Mouse (Mus musculus) lung, embryonic 16.5 days (tissue): ENCODE measurements around the gene Mettl24. TPM values are rescaled to one million over a fixed set of nuclear protein-coding genes. Genes with fewer than 3 reads are reported as not detected.

ENCODE experiments used
- ATAC-seq: fragments of 200-750 bp; cut with Nextera tagmentation; 2 replicates; pipeline ENCODE4 v1.8.0; 2017; ENCODE audit warnings: low read depth, mild to moderate bottlenecking, moderate library complexity
- H3K27ac ChIP-seq: fragments of 300-500 bp; sonication (generic); 2 replicates; pipeline ENCODE4 v1.5.1; 2014; ENCODE audit warnings: mild to moderate bottlenecking, control low read depth, low read length
- H3K27me3 ChIP-seq: fragments of 300-500 bp; sonication (generic); 2 replicates; pipeline ENCODE4 v1.6.1; 2014; ENCODE audit warnings: low read depth, low read length, mixed read lengths; ENCODE audit not compliant: control insufficient read depth, insufficient read depth
- H3K36me3 ChIP-seq: fragments of 300-500 bp; sonication (generic); 2 replicates; pipeline ENCODE4 v1.6.1; 2014; ENCODE audit warnings: low read length; ENCODE audit not compliant: control insufficient read depth, insufficient read depth
- H3K4me1 ChIP-seq: fragments of 300-500 bp; sonication (generic); replicated peaks from 2 replicates; pipeline ENCODE4 v1.6.1; 2014; ENCODE audit warnings: low read length, mixed read lengths; ENCODE audit not compliant: control insufficient read depth, insufficient read depth
- H3K4me2 ChIP-seq: fragments of 300-500 bp; sonication (generic); 2 replicates; pipeline ENCODE4 v1.6.1; 2014; ENCODE audit warnings: low read depth, low read length, control low read depth
- H3K4me3 ChIP-seq: fragments of 300-500 bp; sonication (generic); 2 replicates; pipeline ENCODE4 v1.5.1; 2014; ENCODE audit warnings: mild to moderate bottlenecking, low read length, control low read depth
- H3K9ac ChIP-seq: fragments of 300-500 bp; sonication (generic); 2 replicates; pipeline ENCODE4 v1.6.1; 2014; ENCODE audit warnings: low read length, control low read depth
- H3K9me3 ChIP-seq: fragments of 300-500 bp; sonication (generic); 2 replicates; pipeline ENCODE4 v1.6.1; 2016; ENCODE audit warnings: low read length; ENCODE audit not compliant: control insufficient read depth
- WGBS: fragments of 180-500 bp; shearing (Covaris S2); extraction: QIAGEN DNeasy Blood & Tissue Kit; methylation state at CpG from one replicate; pipeline ENCODE4 v1.1.7; 2014; 5-methylcytosine and 5-hydroxymethylcytosine counted together
- polyA plus RNA-seq: library from polyadenylated mRNA; unstranded; fragments of >200 nt; fragmentation: Nextera tagmentation; extraction: Ambion mirVana; gene quantifications from 2 replicates; pipeline ENCODE4 v1.2.1, GENCODE M21; 2015

Mettl24 gene
- polyA plus RNA-seq, 1 experiment from 2014 or later, result 3.7 TPM

DNA sequence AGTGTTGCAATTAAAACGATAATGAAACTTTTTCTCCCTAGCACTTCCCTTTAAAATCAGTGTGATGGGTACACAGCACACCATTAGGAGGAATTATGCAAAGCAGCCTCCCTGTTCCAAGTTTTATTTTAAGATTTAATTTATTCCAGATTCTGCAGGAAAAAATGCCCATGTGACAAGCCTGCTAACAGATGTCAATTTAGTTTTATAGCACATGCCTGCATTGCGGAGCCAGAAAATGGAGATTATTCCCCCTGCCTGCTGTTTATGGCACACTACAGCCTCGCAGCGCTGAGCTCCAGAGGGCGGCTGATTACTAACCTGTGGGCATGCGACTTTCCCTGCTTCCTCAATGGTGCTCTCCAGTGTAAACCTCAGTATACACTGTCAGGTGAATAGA, 79.5 kb downstream of the Mettl24 start:
- Histone ChIP-seq H3K4me2 (no peak overlapping the region), H3K36me3 (no peaks in the 10 kb centered on the region), H3K27ac (no peak overlapping the region), H3K9me3 (no peaks in the 10 kb centered on the region), H3K4me3 (no peak overlapping the region), H3K9ac (no peak overlapping the region), H3K4me1 (no peaks in the 10 kb centered on the region), H3K27me3 (no peaks in the 10 kb centered on the region)
- no peak for ATAC-seq
- WGBS, result 80% methylated on average over 6 of the region's 6 CpGs

GRCm38 (mm10) chr10:40763084-40763720, 80.1 kb downstream of the Mettl24 start:
- Histone ChIP-seq H3K4me2 (no peak overlapping the region), H3K27me3 (no peaks in the 10 kb centered on the region), H3K27ac (no peak overlapping the region), H3K4me1 (no peaks in the 10 kb centered on the region), H3K9me3 (no peaks in the 10 kb centered on the region), H3K9ac (no peak overlapping the region), H3K4me3 (no peak overlapping the region), H3K36me3 (no peaks in the 10 kb centered on the region)
- 86% methylated on average over 5 of the region's 5 CpGs for WGBS
- ATAC-seq, result no peak

- H3K27me3 ChIP-seq, result no peaks in the 10 kb centered on the region
- no peak overlapping the region for H3K9ac ChIP-seq
- H3K4me1 ChIP-seq, result no peaks in the 10 kb centered on the region
- H3K36me3 ChIP-seq, result no peaks in the 10 kb centered on the region
- no peak overlapping the region for H3K27ac ChIP-seq
- H3K4me3 ChIP-seq, result no peak overlapping the region
- ATAC-seq, result no peak
- no peak overlapping the region for H3K4me2 ChIP-seq
- H3K9me3 ChIP-seq, result no peaks in the 10 kb centered on the region
- 64% methylated on average over 4 of the region's 4 CpGs for WGBS
Measured at GRCm38 (mm10) chr10:40772266-40772665, 89.2 kb downstream of the Mettl24 start.

DNA sequence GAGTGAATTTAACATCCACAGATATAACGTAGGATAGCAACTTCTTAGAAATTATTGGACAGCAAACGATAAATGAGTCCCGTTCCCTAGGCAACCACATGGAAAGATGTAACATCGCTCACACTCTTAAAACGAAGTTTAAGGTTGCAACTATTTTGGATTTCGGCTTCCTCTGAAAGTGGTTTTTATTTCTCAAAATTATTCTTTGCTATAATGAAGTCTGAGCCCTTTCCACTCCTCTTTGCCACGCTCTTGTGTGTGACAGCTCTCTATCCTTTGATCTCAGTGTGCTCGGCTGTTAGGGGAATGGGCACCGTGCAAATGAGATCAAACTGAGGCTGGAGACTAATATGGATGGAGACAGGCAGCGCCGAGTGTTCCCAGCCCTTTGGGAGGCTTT, 92.1 kb downstream of the Mettl24 start:
- Histone ChIP-seq H3K4me2 (no peak overlapping the region), H3K9me3 (no peaks in the 10 kb centered on the region), H3K27ac (no peak overlapping the region), H3K36me3 (no peaks in the 10 kb centered on the region), H3K27me3 (no peaks in the 10 kb centered on the region), H3K4me1 (no peaks in the 10 kb centered on the region), H3K9ac (no peak overlapping the region), H3K4me3 (no peak overlapping the region)
- 55% methylated on average over 11 of the region's 11 CpGs for WGBS
- ATAC-seq, result no peak

GRCm38 (mm10) chr10:40775655-40776054, 92.6 kb downstream of the Mettl24 start:
- ATAC-seq, result no peak
- Histone ChIP-seq H3K36me3 (no peaks in the 10 kb centered on the region), H3K4me3 (no peak overlapping the region), H3K27ac (no peak overlapping the region), H3K9ac (no peak overlapping the region), H3K9me3 (no peaks in the 10 kb centered on the region), H3K4me1 (no peaks in the 10 kb centered on the region), H3K27me3 (no peaks in the 10 kb centered on the region), H3K4me2 (no peak overlapping the region)
- 81% methylated on average over 4 of the region's 4 CpGs for WGBS

- ATAC-seq, result no peak
- Histone ChIP-seq H3K4me2 (no peak overlapping the region), H3K27ac (no peak overlapping the region), H3K27me3 (no peaks in the 10 kb centered on the region), H3K36me3 (no peaks in the 10 kb centered on the region), H3K4me3 (no peak overlapping the region), H3K4me1 (no peaks in the 10 kb centered on the region), H3K9ac (no peak overlapping the region), H3K9me3 (no peaks in the 10 kb centered on the region)
- 22% methylated on average over 2 of the region's 2 CpGs for WGBS
Measured at GRCm38 (mm10) chr10:40777171-40777570, 94.1 kb downstream of the Mettl24 start.

DNA sequence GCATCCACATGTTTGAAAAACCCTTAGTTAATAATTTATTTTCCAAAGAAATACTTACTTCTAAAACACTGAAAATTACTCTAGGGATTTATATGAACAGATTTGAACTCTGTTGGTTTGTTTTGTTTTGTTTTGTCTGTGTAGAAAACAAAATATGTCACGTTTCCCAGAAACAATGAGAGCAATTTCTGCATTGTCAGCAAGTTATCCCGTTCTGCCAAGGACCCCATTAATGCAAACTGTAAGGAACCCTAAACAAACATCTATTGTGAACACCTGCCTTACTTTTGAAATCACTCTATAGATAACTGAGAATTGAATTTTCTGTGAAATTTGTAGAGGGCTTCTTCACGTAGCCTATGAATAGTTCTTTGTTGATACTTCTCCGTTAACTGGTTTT, 95.4 kb downstream of the Mettl24 start:
- H3K4me3 ChIP-seq, result no peak overlapping the region
- WGBS, result 74% methylated on average over 4 of the region's 4 CpGs
- no peak overlapping the region for H3K9ac ChIP-seq
- no peak overlapping the region for H3K4me2 ChIP-seq
- H3K4me1 ChIP-seq, result no peaks in the 10 kb centered on the region
- no peak for ATAC-seq
- no peaks in the 10 kb centered on the region for H3K9me3 ChIP-seq
- no peak overlapping the region for H3K27ac ChIP-seq
- no peaks in the 10 kb centered on the region for H3K36me3 ChIP-seq
- no peaks in the 10 kb centered on the region for H3K27me3 ChIP-seq

DNA sequence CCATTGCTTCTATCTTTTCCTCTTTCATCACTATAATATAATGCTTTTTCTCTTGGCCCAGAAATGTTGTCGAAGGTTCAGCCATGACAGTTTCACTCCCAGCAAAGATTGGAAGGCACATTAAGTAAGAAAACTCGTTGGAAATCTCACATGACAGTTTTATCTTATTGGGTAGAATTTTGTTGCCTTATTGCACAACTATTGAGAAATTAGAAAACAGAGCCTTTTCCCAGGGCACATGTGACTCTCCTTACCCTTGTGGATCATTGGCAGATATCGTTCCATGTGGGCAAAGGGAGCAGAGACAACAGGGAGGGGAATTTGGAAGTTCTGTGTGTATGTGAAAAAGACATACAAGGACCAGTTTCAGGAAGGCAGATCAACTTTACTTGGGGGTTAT, 107.3 kb downstream of the Mettl24 start:
- Histone ChIP-seq H3K9ac (no peak overlapping the region), H3K27me3 (no peaks in the 10 kb centered on the region), H3K27ac (no peak overlapping the region), H3K4me1 (no peaks in the 10 kb centered on the region), H3K36me3 (no peaks in the 10 kb centered on the region), H3K4me3 (no peak overlapping the region), H3K9me3 (peaks cover 4% of the 10 kb centered on the region), H3K4me2 (no peak overlapping the region)
- WGBS, result 59% methylated on average over 3 of the region's 3 CpGs
- no peak for ATAC-seq

- Histone ChIP-seq H3K27me3 (no peaks in the 10 kb centered on the region), H3K4me3 (no peak overlapping the region), H3K27ac (no peak overlapping the region), H3K36me3 (no peaks in the 10 kb centered on the region), H3K9me3 (peaks cover under 1% of the 10 kb centered on the region), H3K4me1 (no peaks in the 10 kb centered on the region), H3K9ac (no peak overlapping the region), H3K4me2 (no peak overlapping the region)
- 71% methylated on average over 3 of the region's 3 CpGs for WGBS
- no peak for ATAC-seq
Measured at GRCm38 (mm10) chr10:40792115-40792514, 109.0 kb downstream of the Mettl24 start.

DNA sequence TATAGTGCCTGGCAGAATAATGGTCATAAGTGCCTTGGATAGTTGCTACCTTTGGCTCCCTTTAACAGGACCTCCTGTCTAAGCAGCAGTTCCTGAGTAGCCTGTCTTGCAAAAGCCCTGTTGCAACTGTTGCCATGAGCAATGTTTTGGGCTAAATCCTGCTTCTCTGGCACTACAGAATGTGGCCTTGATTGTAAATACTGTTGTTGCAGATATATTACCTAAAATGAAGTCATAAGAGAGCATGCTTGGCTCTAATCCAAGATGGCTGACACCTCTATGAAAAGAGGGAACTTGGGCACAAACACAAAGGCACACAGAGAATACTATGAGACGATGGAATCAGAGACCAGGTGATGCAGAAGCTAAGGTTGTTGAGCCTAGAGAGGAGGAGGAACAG, 122.1 kb downstream of the Mettl24 start:
- no peak overlapping the region for H3K4me3 ChIP-seq
- 76% methylated on average over 1 of the region's 1 CpGs for WGBS
- no peak overlapping the region for H3K4me2 ChIP-seq
- H3K9ac ChIP-seq, result no peak overlapping the region
- H3K9me3 ChIP-seq, result no peaks in the 10 kb centered on the region
- no peaks in the 10 kb centered on the region for H3K27me3 ChIP-seq
- H3K4me1 ChIP-seq, result no peaks in the 10 kb centered on the region
- H3K27ac ChIP-seq, result no peak overlapping the region
- no peak for ATAC-seq
- no peaks in the 10 kb centered on the region for H3K36me3 ChIP-seq
